Mouse (Mus musculus): ENCODE results near the gene Efna1. TPM values are rescaled to one million over a fixed set of nuclear protein-coding genes. Genes with fewer than 3 reads are reported as not detected.

The Efna1 gene
- polyA plus RNA-seq, 1 experiment, result 134 TPM

- Histone ChIP-seq H3K4me3 (replicated peaks; ENCODE audit: extremely low read depth, low read depth, low read length) (no peak overlapping the region), H3K4me1 (ENCODE audit: control insufficient read depth, insufficient read depth, low read length) (peaks cover 25% of the 10 kb centered on the region)
- peak; percentile 31 for DNase-seq
- TF ChIP-seq CTCF (IDR thresholded peaks at IDR 0.05; ENCODE audit: insufficient read depth, low read length) (no peak), POLR2A (IDR thresholded peaks at IDR 0.05; ENCODE audit: borderline replicate concordance, extremely low read depth, low read depth, low read length) (no peak)
- 47% methylated on average over 6 of the region's 6 CpGs for WGBS
Observed at GRCm38 (mm10) chr3:89271760-89272159, 9.2 kb downstream of the Efna1 start.

DNA sequence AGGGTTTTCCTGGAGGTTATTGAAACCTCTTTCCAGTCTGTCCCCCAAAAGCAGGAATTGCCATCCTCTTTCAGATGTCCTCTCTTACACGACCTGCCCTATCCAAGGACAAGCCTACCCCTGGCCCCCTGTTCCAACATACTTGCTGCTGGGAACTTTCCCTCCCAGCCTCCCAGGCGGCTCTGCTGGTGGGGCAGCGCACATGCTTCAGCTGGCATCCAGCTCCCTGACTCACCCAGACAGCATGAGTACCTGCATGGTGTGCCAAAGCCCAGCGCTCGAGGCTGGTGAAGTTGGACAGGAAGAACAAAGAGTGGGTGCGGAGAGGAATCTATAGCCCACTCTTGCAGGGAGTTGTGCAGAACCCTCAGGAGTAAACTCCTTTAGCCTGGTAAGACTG, 10.1 kb downstream of the Efna1 start:
- DNase-seq, result peak; percentile 53
- H3K4me1 ChIP-seq (ENCODE audit: control insufficient read depth, insufficient read depth, low read length), result peaks cover 19% of the 10 kb centered on the region
- TF ChIP-seq POLR2A (IDR thresholded peaks at IDR 0.05; ENCODE audit: borderline replicate concordance, extremely low read depth, low read depth, low read length) (no peak), CTCF (IDR thresholded peaks at IDR 0.05; ENCODE audit: insufficient read depth, low read length) (no peak)
- no peak overlapping the region for H3K4me3 ChIP-seq (replicated peaks; ENCODE audit: extremely low read depth, low read depth, low read length)
- 29% methylated on average over 6 of the region's 6 CpGs for WGBS

- Histone ChIP-seq H3K4me3 (replicated peaks; ENCODE audit: extremely low read depth, low read depth, low read length) (peak within 1 kb of the TSS; percentile 65), H3K4me1 (ENCODE audit: control insufficient read depth, insufficient read depth, low read length) (peaks cover 18% of the 10 kb centered on the region)
- TF ChIP-seq CTCF (IDR thresholded peaks at IDR 0.05; ENCODE audit: insufficient read depth, low read length) (peak; percentile 22; the same call in 1 of the 2 replicates), POLR2A (IDR thresholded peaks at IDR 0.05; ENCODE audit: borderline replicate concordance, extremely low read depth, low read depth, low read length) (peak; percentile 78; the same call in 1 of the 2 replicates)
- DNase-seq, result peak; percentile 87
- WGBS, result 1% methylated on average over 38 of the region's 39 CpGs
Observed at GRCm38 (mm10) chr3:89270051-89270755, 10.7 kb downstream of the Efna1 start, which contains the start of gene Slc50a1. TSS of gene Slc50a1 (minus strand) at chr3:89270570.

- H3K4me1 ChIP-seq (ENCODE audit: control insufficient read depth, insufficient read depth, low read length), result peaks cover 18% of the 10 kb centered on the region
- 82% methylated on average over 8 of the region's 8 CpGs for WGBS
- no peak for TF ChIP-seq CTCF (IDR thresholded peaks at IDR 0.05; ENCODE audit: insufficient read depth, low read length)
- no peak for TF ChIP-seq POLR2A (IDR thresholded peaks at IDR 0.05; ENCODE audit: borderline replicate concordance, extremely low read depth, low read depth, low read length)
- no peak overlapping the region for H3K4me3 ChIP-seq (replicated peaks; ENCODE audit: extremely low read depth, low read depth, low read length)
- DNase-seq, result no peak
Observed at GRCm38 (mm10) chr3:89268916-89269315, 12.0 kb downstream of the Efna1 start.

DNA sequence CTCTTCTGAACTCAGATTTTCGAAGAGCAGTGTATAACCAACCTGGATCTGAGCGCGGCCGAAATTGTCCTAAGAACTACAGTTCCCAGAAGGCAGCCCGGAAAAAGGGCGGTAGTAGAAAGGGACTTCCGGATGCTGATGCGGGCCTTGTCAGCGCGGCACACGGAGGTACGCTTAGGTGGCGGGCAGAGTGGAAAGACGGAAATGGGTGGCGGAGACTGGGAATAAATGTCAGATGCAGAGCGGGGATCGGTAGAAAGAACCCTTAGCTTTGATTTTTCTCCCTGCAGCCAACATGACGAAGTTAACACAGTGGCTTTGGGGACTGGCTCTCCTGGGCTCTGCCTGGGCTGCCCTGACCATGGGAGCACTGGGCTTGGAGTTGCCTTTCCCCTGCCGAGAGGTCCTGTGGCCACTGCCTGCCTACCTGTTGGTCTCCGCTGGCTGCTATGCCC, 14.5 kb downstream of the Efna1 start:
- WGBS, result under 1% methylated on average over 20 of the region's 20 CpGs

GRCm38 (mm10) chr3:89262417-89262816, 18.5 kb downstream of the Efna1 start:
- WGBS, result 45% methylated on average over 10 of the region's 10 CpGs
- TF ChIP-seq CTCF (IDR thresholded peaks at IDR 0.05; ENCODE audit: insufficient read depth, low read length) (no peak), POLR2A (IDR thresholded peaks at IDR 0.05; ENCODE audit: borderline replicate concordance, extremely low read depth, low read depth, low read length) (no peak)
- peaks cover 5% of the 10 kb centered on the region for H3K4me1 ChIP-seq (ENCODE audit: control insufficient read depth, insufficient read depth, low read length)
- no peak overlapping the region for H3K4me3 ChIP-seq (replicated peaks; ENCODE audit: extremely low read depth, low read depth, low read length)
- no peak for DNase-seq

More for the DNA sequence above, 14.5 kb downstream of the Efna1 start:
- Histone ChIP-seq H3K4me3 (replicated peaks; ENCODE audit: extremely low read depth, low read depth, low read length) (peak overlapping the region; percentile 79), H3K4me1 (ENCODE audit: control insufficient read depth, insufficient read depth, low read length) (peaks cover 22% of the 10 kb centered on the region)
- peak; percentile 77 for DNase-seq
- no peak for TF ChIP-seq CTCF (IDR thresholded peaks at IDR 0.05; ENCODE audit: insufficient read depth, low read length)
- peak; percentile 94; the same call in 1 of the 2 replicates for TF ChIP-seq POLR2A (IDR thresholded peaks at IDR 0.05; ENCODE audit: borderline replicate concordance, extremely low read depth, low read depth, low read length)

DNA sequence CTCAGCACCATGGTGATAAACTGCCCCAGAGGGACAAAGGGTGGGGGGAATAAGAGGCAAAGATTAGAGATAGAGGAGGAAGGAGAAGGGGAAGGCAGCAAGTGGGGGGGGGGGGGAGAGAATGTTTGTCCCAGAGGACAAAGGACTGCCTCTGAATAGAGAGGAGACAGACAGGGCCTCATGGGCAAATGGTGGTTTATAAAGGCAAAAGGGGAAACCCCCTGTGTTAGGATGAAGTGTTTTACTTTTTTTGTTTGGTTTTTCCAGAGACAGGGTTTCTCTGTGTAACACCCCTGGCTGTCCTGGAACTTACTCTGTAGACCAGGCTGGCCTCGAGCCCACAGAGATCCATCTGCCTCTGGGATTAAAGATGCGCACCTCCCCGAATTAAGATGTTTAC, 20.7 kb downstream of the Efna1 start:
- WGBS, result 84% methylated on average over 3 of the region's 3 CpGs
- DNase-seq, result no peak
- H3K4me1 ChIP-seq (ENCODE audit: control insufficient read depth, insufficient read depth, low read length), result peaks cover 7% of the 10 kb centered on the region; the same call in 1 of the 2 replicates
- no peak for TF ChIP-seq POLR2A (IDR thresholded peaks at IDR 0.05; ENCODE audit: borderline replicate concordance, extremely low read depth, low read depth, low read length)
- no peak for TF ChIP-seq CTCF (IDR thresholded peaks at IDR 0.05; ENCODE audit: insufficient read depth, low read length)
- no peak overlapping the region for H3K4me3 ChIP-seq (replicated peaks; ENCODE audit: extremely low read depth, low read depth, low read length)

GRCm38 (mm10) chr3:89259076-89259475, 21.9 kb downstream of the Efna1 start, which contains the start of gene Dpm3:
TSS of gene Dpm3 (plus strand) at chr3:89259358.
- 50% methylated on average over 7 of the region's 7 CpGs for WGBS
- Histone ChIP-seq H3K4me1 (ENCODE audit: control insufficient read depth, insufficient read depth, low read length) (peaks cover 7% of the 10 kb centered on the region; the same call in 1 of the 2 replicates), H3K4me3 (replicated peaks; ENCODE audit: extremely low read depth, low read depth, low read length) (no peak within 1 kb of the TSS)
- TF ChIP-seq POLR2A (IDR thresholded peaks at IDR 0.05; ENCODE audit: borderline replicate concordance, extremely low read depth, low read depth, low read length) (no peak), CTCF (IDR thresholded peaks at IDR 0.05; ENCODE audit: insufficient read depth, low read length) (no peak)
- DNase-seq, result no peak

DNA sequence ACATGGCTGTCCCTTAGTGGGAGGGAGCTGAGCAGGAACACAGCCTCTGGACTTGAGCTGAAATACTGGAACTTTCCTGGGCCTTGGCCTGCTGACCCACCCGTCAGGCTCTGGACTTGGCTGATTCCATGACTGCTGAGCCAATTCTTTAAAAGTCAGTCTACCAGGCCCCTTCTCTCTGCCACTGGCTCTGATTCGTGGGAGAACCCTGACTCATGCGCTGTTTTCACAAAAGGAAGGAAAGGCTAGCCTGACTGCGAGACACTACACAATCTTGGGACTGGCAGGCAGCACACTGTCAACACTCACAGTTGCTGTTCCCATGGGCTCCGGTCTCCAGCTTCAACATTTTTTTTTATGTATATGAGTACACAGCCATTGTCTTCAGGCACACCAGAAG, 24.8 kb downstream of the Efna1 start:
- WGBS, result 39% methylated on average over 5 of the region's 5 CpGs
- TF ChIP-seq POLR2A (IDR thresholded peaks at IDR 0.05; ENCODE audit: borderline replicate concordance, extremely low read depth, low read depth, low read length) (no peak), CTCF (IDR thresholded peaks at IDR 0.05; ENCODE audit: insufficient read depth, low read length) (no peak)
- no peak overlapping the region for H3K4me3 ChIP-seq (replicated peaks; ENCODE audit: extremely low read depth, low read depth, low read length)
- no peak for DNase-seq
- peaks cover 8% of the 10 kb centered on the region; the same call in 1 of the 2 replicates for H3K4me1 ChIP-seq (ENCODE audit: control insufficient read depth, insufficient read depth, low read length)

DNA sequence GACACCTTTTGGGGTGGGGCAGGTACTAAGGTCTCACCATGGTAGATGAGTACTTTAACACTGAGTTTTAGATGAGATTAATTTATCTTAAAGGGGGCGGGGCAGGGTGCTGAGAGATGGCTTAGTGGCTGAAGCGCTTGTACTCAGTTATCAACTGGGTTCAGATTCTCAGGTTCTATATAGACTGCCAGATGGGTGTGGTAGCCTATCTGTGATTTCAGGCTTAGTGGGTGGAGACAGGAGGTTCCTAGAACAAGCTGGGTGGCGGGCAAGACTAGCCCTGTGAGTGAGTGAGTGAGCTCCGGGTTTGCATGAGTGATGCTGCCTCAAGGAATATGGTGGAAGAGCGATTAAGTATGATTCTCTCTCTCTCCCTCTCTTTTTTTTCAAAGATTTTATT, 25.9 kb downstream of the Efna1 start:
- WGBS, result 84% methylated on average over 5 of the region's 5 CpGs
- no peak for DNase-seq
- H3K4me3 ChIP-seq (replicated peaks; ENCODE audit: extremely low read depth, low read depth, low read length), result no peak overlapping the region
- TF ChIP-seq CTCF (IDR thresholded peaks at IDR 0.05; ENCODE audit: insufficient read depth, low read length) (no peak), POLR2A (IDR thresholded peaks at IDR 0.05; ENCODE audit: borderline replicate concordance, extremely low read depth, low read depth, low read length) (no peak)
- peaks cover 14% of the 10 kb centered on the region for H3K4me1 ChIP-seq (ENCODE audit: control insufficient read depth, insufficient read depth, low read length)
